Mouse (Mus musculus): Measurements from ENCODE around the gene Pwp2.
"Not testable (repeated sequence)": the region's sequence is repeated elsewhere in the genome, so short reads cannot be mapped to it uniquely, and the experiment has no call there.

Pwp2 gene

GRCm38 (mm10) chr10:78184531-78185380 lies at the start of gene Pwp2:
TSS of gene Pwp2 (minus strand) at chr10:78185149.
- in situ Hi-C loops (cut with MseI, MboI), result no loop called here

DNA sequence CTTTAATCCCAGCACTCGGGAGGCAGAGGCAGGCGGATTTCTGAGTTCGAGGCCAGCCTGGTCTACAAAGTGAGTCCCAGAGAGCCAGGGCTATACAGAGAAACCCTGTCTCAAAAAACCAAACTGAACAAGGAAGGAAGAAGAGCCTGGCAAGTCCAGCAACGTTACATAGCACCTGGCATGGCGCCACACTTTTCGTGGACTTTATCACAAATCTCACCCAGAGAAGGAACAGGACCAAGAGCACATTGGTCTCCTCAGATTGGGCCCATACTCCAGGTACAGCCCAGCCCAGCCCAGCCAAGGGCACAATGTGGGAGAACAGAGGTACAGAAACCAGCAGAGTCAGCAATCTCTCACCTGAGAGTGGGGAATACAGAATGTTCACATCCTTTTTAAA lies 48.8 kb upstream of the Pwp2 start:
- in situ Hi-C loops (cut with MseI, MboI), result no loop called here

GRCm38 (mm10) chr10:78233161-78233560 lies 48.2 kb upstream of the Pwp2 start:
- in situ Hi-C loops (cut with MseI, MboI), result no loop called here

- in situ Hi-C loops (cut with MseI, MboI), result no loop called here
Observed at GRCm38 (mm10) chr10:78232301-78232980, 47.5 kb upstream of the Pwp2 start.

- in situ Hi-C loops (cut with MseI, MboI), result no loop called here
Observed at GRCm38 (mm10) chr10:78228560-78228928, 43.6 kb upstream of the Pwp2 start.

GRCm38 (mm10) chr10:78227875-78228559 lies 43.1 kb upstream of the Pwp2 start:
- in situ Hi-C loops (cut with MseI, MboI), result no loop called here

GRCm38 (mm10) chr10:78224136-78224535 lies 39.2 kb upstream of the Pwp2 start:
- in situ Hi-C loops (cut with MseI, MboI), result no loop called here

DNA sequence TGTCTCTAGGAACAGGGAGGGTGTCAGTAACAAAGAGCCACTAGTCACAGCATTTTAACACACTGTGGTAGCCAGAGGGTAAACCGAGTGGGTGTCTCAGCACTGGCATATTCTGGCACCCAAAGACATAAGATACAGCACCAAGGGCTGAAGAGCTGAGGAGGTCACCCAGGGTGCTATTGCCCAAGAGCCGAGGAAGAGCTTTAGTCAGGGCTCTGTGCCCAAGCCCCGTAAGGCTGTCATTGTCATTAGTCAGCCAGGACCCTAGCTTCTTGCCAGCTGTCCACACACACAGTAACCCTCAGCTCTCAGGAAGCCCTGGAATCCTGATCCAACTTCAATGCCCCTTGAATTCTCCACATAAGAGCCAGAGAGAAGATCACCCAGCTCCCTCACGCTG lies 38.0 kb upstream of the Pwp2 start:
- in situ Hi-C loops (cut with MseI, MboI), result no loop called here

DNA sequence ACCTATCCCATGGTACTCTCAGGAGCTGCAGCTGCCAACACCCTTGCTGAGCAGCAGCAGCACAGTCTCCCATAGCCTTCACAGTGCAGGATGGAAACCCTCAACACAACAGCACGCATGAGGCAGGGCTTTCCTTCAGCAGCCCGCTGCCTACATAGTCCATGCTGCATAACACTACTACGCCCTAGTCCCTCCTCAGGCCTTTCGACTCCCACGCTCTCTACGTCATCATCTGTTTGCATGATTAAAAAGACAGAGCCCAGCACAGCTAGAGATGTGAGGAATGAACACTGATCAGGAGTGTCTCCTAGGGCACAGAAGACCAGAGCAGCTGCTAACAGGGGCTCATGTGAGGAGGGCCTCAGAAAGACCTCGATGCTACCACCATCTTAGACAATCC lies 36.4 kb upstream of the Pwp2 start:
- in situ Hi-C loops (cut with MseI, MboI), result no loop called here

GRCm38 (mm10) chr10:78219528-78219927 lies 34.6 kb upstream of the Pwp2 start:
- in situ Hi-C loops (cut with MseI, MboI), result no loop called here

- in situ Hi-C loops (cut with MseI, MboI), result no loop called here
Observed at GRCm38 (mm10) chr10:78218576-78218975, 33.6 kb upstream of the Pwp2 start.

- in situ Hi-C loops (cut with MseI, MboI), result no loop called here
Observed at GRCm38 (mm10) chr10:78216376-78217083, 31.6 kb upstream of the Pwp2 start.

- in situ Hi-C loops (cut with MseI, MboI), result no loop called here
Observed at GRCm38 (mm10) chr10:78214371-78214770, 29.4 kb upstream of the Pwp2 start.

DNA sequence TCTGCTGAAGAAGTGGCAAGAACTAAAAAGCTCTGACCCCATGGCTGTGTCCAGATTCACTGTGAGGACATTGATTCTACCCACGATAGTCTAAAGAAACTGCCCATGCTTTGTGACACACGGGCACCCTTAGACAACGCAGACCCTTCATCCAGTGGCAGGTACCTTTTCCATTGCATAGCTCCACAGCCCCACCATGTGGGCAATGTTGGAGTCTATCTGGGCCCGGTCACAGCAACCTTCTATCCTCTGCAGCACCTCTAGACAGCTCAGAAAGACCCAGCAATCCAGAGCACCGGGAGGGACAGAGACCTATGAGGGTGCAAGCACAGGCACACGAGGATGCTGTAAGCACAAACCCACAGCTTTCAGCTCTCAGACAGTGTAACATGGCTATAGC lies 26.4 kb upstream of the Pwp2 start:
- in situ Hi-C loops (cut with MseI, MboI), result no loop called here

DNA sequence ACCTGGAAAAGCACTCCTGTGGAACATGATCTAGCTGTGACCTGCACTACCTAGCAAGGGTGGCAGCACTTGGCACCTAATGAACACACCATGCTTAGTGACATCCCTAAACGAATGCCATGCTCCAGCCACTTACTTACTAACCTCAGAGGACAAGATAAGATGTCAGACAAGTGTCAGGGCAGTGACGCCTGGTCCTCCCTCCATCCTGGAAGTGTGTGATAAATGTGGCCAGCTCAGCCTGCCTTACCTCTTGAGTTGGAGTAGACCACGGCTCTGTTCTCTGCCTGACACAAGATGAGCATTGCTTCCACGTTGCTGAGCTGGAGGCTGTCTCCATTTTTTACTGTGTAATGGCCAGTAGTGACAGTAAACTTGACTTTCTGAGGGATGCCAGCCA lies 16.2 kb upstream of the Pwp2 start:
- in situ Hi-C loops (cut with MseI, MboI), result no loop called here

- in situ Hi-C loops (cut with MseI, MboI), result no loop called here
Observed at GRCm38 (mm10) chr10:78192933-78193332, 8.0 kb upstream of the Pwp2 start.

DNA sequence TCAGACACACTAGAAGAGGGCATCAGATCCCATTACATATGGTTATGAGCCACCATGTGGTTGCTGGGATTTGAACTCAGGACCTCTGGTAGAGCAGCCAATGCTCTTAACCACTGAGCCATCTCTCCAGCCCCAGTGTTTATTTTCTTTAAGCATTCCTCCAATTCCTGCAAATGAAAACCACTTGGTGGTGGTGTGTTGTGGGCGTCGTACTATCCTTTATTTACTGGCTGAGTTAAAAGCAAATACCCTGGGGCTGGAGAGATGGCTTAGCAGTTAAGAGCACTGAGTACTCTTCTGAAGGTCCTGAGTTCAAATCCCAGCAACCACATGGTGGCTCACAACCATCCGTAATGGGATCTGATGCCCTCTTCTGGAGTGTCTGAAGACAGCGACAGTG lies 1.1 kb upstream of the Pwp2 start:
- in situ Hi-C loops (cut with MseI, MboI), result not testable (repeated sequence)

DNA sequence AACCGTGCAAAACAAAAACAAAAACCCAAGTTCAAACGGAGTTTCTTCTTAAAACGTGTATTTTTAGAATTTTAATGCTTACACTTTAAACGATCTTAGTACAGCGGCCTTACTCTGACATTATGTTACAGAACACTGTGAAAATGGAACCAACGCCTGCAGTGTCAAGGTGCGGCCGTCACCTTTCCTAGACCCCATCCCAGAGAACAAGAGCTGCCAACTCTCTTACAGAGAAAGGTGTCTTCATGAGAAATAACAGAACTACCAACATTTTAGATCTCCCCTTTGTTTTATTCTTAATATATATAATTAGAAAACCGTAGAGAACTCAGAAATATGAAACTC lies 404 bp upstream of the Pwp2 start:
- in situ Hi-C loops (cut with MseI, MboI), result no loop called here

DNA sequence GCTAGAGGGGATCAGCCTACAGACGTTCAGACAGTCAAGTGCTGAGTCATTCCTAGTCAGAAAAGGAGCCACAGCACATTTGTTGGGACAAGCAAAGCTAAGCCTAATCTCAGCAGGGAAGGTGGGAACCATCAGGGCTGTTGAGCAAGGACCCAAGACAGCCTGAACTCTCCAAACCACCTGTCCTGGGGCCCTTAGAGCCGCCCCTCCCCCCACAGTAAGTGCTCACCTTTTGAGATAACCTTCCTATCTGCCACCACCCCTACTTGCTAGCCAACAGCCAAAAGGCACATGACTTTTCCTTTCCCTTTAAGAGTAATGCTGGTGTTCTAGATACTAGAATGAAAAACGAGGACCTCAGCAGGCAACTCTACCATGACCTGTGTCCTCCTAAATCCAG lies 1.4 kb downstream of the Pwp2 start:
- in situ Hi-C loops (cut with MseI, MboI), result no loop called here

DNA sequence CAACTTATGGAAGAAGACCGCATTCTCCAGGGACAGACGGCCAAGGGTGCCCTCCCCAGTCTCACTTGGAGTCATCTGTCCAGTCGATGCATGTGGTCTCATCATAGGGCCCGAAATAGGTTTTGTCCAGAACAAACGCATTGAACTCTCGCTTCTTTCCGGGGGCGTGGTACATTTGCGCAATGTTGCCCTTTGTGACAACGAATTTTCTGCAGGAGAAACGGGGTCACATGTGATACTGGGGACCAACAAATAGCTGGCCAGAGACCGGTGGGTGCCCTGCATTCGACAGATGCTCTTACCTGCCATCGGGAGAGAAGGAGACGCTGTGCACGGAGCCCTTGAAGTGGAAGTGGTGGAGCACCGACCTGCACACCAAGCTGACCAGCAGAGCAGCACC lies 2.6 kb downstream of the Pwp2 start:
- in situ Hi-C loops (cut with MseI, MboI), result no loop called here

GRCm38 (mm10) chr10:78174474-78174873 lies 10.5 kb downstream of the Pwp2 start:
- in situ Hi-C loops (cut with MseI, MboI), result no loop called here

- in situ Hi-C loops (cut with MseI, MboI), result no loop called here
Observed at GRCm38 (mm10) chr10:78171581-78171980, 13.4 kb downstream of the Pwp2 start.

Data from mouse trophoblast stem cell (cell line).